Mouse (Mus musculus) cerebellum, adult 8-10 months (tissue): ENCODE data around the gene Slco1c1.

Experiments used
- DNase-seq: peaks from one replicate; pipeline ENCODE4 v3.0.0; 2022

The Slco1c1 gene

GRCm38 (mm10) chr6:141523747-141524640 lies at the start of gene Slco1c1:
Gene Slco1c1 (plus strand): TSS chr6:141524368.
- no peak for DNase-seq

DNA sequence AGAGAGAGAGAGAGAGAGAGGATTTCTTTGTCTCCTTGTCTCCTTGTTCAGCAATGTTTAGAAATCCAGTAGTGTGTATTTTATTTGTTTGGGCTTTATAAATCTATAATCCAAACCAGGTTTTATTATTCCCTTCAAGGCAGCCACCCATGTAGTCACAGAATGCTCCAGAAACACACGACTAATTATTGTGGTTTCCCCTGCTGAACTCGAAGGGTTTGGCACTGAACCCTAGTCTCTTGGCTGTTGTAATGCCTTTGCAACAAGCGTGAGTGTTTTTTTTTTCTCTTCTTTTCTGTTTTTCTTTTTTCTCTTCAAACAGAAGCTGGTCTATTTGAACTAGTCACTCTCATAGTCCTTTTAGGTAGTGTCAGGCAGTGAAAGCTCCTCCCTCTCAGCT lies 49.5 kb upstream of the Slco1c1 start:
- no peak for DNase-seq

- DNase-seq = no peak
Observed at GRCm38 (mm10) chr6:141485302-141486021, 38.7 kb upstream of the Slco1c1 start.

- DNase-seq = peak; percentile 3
Observed at GRCm38 (mm10) chr6:141487266-141487665, 36.9 kb upstream of the Slco1c1 start.

- peak; percentile 25 for DNase-seq
Observed at GRCm38 (mm10) chr6:141488619-141489018, 35.5 kb upstream of the Slco1c1 start.

- DNase-seq = no peak
Observed at GRCm38 (mm10) chr6:141494909-141495308, 29.3 kb upstream of the Slco1c1 start.

GRCm38 (mm10) chr6:141495634-141496418 lies 28.3 kb upstream of the Slco1c1 start:
- DNase-seq = no peak

DNA sequence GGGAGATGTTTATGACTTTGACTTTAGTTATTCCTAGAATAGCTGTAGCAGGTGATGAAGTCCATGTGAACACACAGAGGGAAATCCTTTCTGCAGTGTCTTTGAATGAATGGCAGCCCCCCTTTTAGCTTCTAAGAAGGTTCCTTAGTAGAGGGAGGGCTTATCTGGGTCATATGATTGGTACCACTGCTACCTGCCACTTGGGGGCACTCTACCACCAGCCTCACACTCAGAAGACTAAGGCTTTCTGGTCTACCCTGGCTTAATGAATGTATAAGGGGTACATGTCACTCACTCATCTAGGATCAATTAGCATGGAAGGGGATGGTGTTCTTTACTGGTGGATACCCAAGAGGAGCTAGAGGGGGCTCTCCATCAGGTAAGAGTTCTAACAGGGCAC lies 24.7 kb upstream of the Slco1c1 start:
- no peak for DNase-seq

- no peak for DNase-seq
Observed at GRCm38 (mm10) chr6:141501171-141501570, 23.0 kb upstream of the Slco1c1 start.

DNA sequence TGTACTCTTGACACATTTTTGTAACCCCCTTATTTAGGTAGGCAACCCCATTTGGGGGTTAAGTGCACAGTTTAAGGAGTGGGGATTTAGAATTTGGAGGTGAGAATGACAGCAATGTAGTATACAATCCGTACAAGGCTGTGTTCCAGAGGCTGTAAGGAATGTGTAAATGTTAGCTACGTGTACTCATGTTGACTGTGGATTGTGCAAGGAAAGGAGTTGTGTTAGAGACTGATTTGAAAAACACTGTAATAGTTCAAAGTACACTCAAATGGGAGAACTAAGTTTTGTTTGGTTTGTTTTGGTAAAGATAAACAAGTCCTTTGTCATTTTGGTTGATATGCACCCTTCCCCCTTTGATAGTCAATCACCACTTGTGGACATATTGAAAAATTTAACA lies 1.6 kb upstream of the Slco1c1 start:
- DNase-seq = no peak

DNA sequence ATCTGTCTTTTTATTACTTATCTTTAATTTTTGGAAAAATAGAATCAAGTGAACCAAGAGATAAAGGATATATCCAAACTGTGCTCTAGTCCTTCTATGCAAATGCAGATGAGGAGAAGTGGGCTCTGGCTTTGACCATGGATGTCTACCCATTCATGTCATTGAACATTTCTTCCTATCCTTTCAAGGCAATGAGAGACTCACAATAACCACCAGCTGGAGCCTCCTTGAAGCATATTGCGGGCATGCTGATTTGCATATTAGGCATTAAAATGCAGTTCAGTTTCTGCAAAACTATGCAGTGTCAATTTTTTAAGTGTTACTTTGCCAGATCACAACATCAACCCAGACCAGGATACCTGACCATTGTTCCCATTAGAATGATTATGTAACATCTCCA lies 1.6 kb downstream of the Slco1c1 start:
- no peak for DNase-seq

- DNase-seq = no peak
Observed at GRCm38 (mm10) chr6:141530865-141531264, 6.7 kb downstream of the Slco1c1 start.

DNA sequence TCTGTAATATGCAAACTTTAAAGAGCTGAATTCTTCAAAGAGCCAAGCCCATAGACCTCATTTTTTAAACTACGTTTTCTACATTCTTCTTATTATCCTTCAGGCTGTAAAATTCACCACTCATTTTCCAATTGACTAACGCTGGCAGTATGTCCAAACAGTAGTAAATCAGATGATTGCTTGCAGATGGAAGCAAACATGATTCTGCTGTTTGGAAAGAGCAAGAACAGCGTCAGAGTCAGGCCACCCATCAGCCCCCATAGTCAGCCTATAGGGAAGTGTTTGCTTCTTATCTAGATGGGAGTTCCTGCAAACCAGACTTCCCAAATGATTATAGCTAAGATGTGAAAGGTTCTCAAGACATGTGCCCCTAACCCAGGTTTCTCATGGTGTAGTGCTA lies 13.1 kb downstream of the Slco1c1 start:
- DNase-seq = no peak

GRCm38 (mm10) chr6:141541136-141541535 lies 17.0 kb downstream of the Slco1c1 start:
- DNase-seq = no peak

GRCm38 (mm10) chr6:141543344-141543743 lies 19.2 kb downstream of the Slco1c1 start:
- no peak for DNase-seq

- no peak for DNase-seq
Observed at GRCm38 (mm10) chr6:141558118-141558517, 34.0 kb downstream of the Slco1c1 start.

- no peak for DNase-seq
Observed at GRCm38 (mm10) chr6:141567366-141567765, 43.2 kb downstream of the Slco1c1 start.

GRCm38 (mm10) chr6:141567852-141568558 lies 43.8 kb downstream of the Slco1c1 start:
- no peak for DNase-seq

DNA sequence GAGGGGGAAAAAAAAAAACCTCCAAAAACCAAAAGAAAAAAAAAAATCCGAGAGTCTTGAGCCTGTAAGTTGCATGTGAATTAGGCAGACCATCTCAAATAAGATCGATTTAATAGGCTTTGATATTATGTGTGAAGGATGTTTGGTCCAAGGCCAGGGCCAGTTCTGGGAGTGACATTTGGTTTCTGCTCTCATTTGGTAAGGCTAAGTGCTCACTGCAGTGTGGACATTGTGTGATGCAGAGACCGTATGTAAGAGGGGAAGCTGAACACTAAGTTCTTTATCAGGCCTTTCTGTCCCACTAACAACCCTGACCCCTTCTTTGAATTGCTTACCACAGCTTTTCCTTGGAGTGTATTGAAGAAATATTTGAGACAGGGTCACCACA lies 44.4 kb downstream of the Slco1c1 start:
- DNase-seq = no peak

DNA sequence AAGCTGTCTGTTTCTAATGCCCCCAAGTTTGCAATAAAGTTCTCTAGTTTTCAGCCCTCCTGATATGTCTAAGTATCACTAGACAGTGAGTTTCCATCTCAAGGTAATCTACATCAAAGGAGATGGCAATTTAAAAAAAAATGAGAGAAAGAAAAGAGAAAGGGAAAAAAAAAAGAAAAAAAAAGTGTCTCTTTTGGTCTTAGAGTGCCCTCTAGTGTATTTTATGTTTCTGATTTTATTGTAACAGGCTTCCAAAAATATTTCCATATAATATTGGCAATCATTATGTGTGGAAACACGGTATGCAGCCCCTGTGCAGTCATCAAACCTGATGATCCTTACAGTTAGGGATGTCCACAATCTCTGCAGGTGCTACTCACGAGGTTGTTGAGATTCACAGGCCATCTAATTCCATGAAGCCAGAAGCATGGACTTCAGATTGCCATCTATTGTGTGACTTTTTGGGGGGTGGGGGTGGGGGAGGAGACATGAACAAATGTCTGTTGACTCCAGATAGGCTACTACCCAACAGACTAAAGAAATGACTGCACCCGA lies 52.6 kb downstream of the Slco1c1 start:
- no peak for DNase-seq

- DNase-seq = no peak
Observed at GRCm38 (mm10) chr6:141584791-141585403, 60.7 kb downstream of the Slco1c1 start.

DNA sequence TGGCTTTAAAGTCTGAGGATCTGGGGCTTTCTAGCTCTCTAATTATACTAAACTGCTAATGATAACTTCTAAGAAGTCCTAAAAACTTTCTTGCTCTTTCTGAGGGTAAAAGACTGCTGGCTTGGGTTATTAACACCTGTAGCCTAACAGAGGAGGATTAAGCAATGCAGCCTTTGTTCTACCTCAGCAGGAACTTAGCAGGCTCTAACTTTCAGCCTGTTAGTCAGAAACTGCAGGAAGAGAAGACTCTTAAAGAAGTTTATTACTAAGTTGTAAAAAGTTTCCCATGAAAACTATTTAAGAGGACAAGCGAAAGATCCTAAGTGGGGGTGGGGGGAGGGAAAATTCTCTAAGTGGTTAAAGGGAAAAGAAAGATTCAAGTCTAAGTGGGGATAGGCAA lies 65.8 kb downstream of the Slco1c1 start:
- no peak for DNase-seq
